Mouse (Mus musculus): Measurements from ENCODE around the gene Nrxn3.

Nrxn3 gene

DNA sequence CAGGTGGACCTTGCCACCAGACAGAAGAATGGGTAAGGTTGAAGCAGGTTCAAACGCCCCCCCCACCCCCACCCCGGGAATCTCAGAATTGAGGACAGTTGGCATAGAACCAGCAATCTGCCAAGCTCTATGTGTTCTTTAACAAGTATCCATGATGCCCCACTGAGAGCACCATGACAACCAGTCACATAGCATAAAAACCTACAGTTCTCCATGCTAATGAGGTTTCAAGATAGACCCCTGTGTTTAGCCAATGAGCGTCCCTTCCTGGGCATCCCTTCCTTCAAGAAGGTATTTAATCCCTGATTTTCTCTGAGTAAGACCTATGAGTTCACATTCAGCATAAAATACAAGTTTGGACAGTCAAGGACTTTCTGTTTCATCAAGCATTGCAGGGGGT, 938.5 kb downstream of the Nrxn3 start:
- no peak for DNase-seq (ENCODE audit: inconsistent age in 2 of 2, low spot score in 1 of 2)

DNA sequence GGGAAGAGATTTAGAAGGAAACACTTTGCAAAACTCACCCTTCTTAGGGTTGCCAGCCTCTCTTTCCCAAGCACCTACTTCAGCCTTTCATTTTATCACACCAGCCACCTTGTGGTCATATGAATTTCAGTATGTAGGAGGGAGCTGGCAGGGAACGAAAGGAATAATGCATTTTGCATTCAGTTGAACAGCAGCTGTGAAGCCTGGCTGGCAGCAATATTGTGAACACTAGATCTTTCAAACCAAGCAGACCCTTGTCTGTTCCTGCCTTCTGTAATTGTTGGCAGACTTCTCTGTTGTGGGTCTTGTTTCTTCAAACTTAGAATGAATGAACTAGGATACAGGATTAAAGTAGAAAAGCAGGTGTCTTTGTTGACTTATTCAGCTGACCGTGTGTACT, 946.2 kb downstream of the Nrxn3 start:
- DNase-seq (ENCODE audit: inconsistent age in 2 of 2, low spot score in 1 of 2) = no peak

DNA sequence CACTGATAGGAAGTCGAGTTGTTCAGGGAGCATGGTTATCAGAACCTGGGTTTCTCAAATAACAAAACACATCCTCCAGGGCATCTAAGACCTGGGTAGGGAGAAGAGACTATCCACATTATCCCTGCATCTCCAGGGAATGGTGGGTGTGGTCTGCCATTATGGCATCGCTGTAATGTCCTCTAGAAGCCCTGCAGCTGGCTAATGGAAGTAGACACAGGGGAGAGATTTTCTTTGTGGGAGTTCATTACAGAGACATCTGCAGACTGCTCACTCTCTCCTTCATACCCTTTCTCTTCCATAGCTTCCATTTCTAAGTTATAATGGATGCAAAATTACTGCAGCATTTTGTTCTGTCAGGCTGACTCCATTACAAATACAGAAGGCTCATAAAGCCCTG, 950.1 kb downstream of the Nrxn3 start:
- DNase-seq (ENCODE audit: inconsistent age in 2 of 2, low spot score in 1 of 2) = no peak

DNA sequence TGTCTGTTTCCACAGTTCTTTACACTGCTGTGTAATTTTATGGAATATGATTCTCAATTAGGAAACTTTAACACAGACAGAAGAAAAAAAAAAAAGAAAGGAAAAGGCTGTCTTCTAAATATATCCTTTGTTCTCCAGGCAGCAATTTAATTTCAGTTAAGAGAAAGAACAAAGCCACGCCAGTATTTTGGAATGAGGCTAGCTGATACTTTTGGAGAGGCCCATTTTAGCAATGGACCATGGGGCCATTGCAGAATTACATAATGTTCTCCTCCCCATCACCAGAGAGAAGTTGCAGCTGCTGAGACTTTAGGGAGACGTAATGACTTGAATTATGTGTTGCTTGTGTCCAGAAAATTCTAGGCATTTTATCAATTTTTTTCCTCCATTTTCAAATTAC, 963.0 kb downstream of the Nrxn3 start:
- DNase-seq (ENCODE audit: inconsistent age in 2 of 2, low spot score in 1 of 2) = no peak

DNA sequence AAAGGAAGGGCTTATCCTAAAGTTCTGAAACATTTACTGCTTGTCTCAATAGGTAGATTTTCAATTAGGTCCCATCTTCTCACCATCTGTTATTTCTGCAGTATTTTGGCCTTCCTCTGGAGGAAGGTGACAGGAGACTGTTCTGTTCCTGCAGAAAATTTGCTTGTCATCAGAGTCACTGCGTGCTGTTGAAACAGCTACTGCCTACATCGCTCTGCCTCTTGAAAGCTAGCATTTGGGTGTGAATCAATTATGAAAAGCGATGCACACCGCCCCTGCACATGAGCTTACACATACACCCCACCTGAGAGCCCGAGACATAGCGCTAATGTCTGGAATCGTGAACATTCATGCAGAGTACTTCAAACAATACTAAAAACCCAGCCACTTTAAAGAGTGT, 966.4 kb downstream of the Nrxn3 start:
- DNase-seq (ENCODE audit: inconsistent age in 2 of 2, low spot score in 1 of 2) = no peak

DNA sequence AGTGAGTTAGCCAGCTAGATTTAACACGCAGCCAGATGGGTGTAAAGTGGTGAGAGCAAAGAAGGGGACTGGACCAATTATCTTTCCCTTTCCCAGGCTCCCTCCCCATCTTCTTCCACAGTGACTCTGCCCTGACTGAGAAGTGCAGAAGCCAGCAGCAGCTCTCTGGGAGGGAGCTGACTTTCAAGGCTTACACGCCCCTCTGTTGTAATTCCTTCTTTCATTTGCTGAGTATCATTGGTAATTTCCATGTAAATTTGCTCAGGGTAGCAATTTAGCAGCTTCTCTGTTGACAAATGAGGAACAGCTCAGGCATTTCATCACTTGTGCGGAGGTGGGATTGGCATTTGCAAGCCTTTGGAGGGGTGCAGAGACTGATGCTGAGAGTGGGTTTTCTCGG, 976.8 kb downstream of the Nrxn3 start:
- no peak for DNase-seq (ENCODE audit: inconsistent age in 2 of 2, low spot score in 1 of 2)

DNA sequence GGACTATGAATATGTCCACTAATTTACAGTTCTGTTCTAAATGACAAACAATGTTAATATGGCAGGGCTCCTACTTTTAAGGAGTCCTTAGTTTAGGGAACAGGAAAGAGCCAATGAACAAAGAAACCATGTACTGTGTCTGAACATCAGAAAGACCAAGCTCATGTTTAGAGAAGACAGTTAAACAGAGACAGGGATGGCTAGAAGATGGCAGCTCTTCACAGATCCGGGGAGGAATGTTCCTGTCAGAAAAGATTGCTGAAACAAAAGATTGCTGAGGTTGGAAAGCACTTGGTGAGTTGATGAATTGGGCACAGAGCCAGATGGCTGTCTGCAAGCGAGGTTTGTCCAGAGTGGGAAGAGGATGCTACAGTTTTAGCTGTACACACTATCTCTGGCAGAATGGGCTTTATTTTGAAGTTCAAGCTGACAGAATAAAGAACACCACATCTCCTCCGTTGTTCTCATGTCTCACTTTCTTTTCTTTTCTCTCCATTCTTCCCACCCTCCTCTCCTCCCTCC, 978.3 kb downstream of the Nrxn3 start:
- DNase-seq (ENCODE audit: inconsistent age in 2 of 2, low spot score in 1 of 2) = no peak

DNA sequence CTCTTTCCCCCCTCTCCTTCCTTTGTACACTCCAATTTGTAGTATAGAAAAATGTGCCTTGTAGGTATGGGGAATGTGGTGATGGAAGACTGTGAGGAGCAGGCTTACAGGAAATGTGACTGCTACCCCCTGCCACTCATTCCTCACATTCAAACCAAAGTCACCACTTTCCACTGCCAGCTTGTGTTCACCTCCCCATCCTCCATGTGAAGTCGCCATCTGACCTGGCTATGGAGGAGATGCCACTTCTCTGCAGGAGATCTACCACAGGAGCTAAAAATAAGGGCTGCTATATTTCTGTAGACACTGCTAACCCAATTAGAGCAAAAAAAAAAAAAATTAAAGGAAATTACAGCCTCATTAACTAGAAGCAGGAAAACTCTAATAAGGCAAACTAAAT, 980.3 kb downstream of the Nrxn3 start:
- DNase-seq (ENCODE audit: inconsistent age in 2 of 2, low spot score in 1 of 2) = no peak

DNA sequence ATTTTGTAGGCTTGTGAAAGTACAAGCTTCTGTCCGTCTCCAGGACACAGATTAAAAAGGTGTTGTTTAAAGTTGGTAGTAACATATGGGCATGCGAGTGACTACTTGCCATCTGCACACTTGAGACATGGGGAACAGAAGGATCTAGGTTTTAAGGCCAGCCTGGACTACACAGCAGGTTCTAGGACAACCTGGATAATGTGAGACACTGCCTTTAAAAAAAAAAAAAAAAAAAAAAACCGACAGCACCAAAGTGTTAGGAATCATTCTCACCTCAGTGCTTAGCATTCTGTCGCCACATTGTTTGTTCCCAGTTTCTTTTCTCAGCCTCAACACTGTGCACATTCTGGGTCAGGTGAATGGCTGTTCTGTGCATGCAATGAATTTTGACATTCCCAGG, 985.2 kb downstream of the Nrxn3 start:
- DNase-seq (ENCODE audit: inconsistent age in 2 of 2, low spot score in 1 of 2) = no peak

DNA sequence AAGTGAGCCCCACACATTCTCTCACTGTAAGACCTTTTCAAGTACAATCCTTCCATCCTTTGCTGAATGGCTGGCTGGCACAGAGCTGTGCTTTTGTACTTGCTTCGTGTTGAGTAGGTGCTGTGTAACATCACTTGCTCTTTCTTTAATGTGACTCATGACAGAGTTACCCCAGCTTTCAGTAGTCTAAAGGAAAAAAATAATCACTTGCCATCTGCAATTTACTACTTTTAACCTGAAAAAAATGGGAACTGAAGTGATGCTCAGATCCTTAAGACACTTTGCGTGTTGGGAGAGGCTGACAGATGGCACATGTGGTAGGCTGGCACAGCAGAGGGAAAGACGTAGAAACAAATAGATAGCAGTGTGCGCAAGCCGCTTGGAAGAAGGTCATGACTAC, 987.8 kb downstream of the Nrxn3 start:
- DNase-seq (ENCODE audit: inconsistent age in 2 of 2, low spot score in 1 of 2) = no peak

DNA sequence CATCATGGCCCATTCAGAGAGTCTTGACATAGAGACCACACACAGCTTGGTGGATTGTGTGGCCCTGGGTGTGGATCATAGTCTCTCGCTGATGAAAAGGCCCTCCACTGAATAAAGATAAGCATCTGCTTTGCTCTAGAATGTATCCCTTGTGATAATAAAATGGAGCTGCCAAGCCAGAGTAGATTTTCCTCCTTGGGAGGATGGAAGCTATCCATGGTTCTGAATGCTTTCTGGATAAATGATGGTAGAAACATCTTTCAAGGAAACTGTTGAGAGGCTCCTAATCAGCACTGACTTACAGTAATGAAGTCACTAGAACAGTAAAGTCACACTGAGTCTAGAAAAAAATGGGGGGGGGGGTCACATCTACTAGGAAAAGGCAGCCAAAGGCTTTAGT, 989.1 kb downstream of the Nrxn3 start:
- DNase-seq (ENCODE audit: inconsistent age in 2 of 2, low spot score in 1 of 2) = no peak

DNA sequence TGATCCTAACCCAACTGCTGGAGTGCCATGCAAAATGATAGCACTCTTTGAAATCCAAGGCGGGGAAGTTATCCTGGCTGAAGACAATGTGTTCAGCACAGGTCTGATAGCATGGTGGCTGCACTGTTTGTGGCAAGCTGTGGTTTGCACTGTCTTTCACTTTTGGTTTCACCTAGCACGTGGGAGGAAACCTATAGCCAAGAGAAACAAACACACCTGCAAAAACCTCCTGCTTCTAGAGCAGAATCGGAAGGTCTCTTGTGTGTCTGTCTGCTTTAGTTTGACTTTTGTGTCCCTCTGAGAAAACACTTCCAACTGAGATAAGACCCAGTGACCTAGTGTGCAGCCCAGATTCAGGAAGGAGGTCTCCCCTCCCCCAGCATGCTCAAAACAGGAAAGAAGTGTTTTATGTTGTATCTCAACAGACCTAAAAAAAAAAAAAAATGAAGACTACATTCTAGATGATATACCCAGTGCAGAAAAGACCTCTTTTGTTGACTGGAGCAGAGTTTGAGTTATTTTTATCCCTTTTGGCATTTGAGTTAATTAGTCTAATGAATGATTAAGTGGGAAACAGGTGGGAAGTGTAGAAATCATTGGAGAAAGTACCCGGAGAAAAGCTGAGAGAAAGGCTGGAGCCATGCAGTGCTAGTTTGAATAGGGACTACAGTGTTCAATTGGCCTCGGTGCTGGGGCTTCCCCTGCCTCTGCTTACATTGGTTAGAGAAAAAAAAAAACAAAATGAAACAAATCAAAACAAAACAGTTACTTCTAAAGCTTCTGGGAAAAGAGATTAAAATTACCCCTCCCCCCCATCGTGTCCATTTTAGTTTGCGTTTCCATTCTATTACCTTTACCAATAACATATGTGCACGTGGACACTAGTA, 996.8 kb downstream of the Nrxn3 start:
- DNase-seq (ENCODE audit: inconsistent age in 2 of 2, low spot score in 1 of 2) = no peak

DNA sequence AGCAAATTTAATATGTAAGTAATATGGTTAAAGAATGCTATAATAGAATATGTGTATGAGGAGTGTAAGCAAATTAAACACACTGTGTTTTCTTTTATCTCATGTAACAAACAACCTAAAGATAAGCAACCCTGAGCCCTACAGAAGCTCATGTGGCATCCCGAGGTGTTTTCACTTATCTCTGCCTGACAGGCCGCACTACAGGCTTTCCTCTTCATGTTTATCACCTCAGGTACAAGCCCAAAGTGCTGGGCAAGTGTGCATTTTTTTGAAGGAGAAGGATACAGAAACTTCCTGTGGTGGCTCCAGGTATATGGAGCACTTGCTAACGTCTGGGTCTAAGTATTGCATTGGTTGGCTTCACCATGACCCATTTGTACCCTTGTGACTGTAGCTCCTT, 998.3 kb downstream of the Nrxn3 start:
- DNase-seq (ENCODE audit: inconsistent age in 2 of 2, low spot score in 1 of 2) = no peak

DNA sequence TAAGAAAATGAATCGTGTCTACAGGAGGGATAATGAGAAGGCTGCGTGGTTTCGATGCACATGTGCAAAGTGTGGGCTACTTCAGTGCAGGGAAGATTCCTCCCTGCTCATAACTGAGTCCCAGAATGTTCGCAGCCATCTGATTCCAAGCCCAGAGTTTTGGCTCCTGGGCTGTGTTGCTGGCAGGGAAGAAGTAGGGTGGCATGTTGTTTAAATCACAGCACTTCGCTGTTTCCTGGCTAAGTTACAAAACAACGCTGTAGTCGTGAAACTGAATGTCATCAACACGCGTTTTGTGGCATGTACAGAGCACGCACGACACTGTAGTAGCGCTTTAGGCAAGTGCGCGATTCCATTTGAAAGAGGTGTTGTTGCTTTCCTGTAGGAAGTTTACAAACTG, 999.8 kb downstream of the Nrxn3 start:
- no peak for DNase-seq (ENCODE audit: inconsistent age in 2 of 2, low spot score in 1 of 2)

DNA sequence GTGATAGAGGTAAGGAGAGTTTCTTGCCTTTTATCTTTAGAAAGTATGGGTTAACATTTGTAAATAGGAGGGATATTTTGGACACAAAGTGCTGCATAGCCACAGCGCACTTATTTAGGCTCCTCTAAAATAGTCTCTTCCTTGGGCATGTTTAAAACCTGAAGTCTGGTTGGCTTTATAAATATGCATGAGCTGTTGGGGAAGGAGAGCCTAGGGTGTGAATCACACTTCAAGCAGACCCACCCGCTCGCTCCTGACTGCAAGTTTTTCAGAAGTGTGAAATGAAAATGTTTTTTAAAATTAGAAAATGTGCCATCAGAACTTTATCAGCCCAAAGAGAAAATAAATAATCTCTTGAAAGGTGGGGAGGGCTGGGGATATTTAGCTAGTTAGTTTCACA, 1001.4 kb downstream of the Nrxn3 start:
- DNase-seq (ENCODE audit: inconsistent age in 2 of 2, low spot score in 1 of 2) = no peak

DNA sequence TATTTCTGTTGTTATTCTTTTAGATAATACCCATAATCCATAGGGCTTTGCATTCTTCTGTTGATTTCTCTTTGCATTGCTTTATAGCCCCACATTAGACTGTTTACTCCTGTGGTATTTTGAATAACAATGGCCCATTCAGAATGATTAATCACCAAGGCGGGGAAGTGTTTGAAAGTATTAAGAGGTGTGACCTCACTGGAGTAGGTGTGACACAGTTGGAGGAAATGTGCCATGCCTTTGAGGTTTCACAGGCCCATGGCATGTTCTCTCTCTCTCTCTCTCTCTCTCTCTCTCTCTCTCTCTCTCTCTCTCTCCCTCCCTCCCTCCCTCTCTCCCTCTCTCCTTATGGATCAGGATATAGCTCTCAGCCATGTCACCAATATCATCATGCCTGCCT, 1019.6 kb downstream of the Nrxn3 start:
- no peak for DNase-seq (ENCODE audit: inconsistent age in 2 of 2, low spot score in 1 of 2)

DNA sequence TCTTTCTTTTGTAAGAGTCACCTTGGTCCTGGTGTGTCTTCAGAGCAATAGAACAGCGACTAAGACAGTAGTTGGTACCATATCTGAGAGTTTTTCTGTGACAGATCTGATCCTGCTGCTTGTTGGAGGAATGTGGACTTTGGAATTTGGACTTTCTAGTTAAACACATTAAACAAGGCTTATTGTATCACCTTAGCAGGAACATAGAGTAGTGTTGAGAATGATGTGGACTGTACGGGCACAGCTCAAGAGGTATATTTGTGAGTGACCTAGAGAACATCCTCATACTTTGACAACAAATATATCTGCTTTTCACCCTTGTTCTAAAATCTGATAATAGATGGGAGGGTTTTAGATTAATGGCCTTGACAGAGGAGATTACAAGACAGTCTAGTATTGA, 1020.1 kb downstream of the Nrxn3 start:
- no peak for DNase-seq (ENCODE audit: inconsistent age in 2 of 2, low spot score in 1 of 2)

DNA sequence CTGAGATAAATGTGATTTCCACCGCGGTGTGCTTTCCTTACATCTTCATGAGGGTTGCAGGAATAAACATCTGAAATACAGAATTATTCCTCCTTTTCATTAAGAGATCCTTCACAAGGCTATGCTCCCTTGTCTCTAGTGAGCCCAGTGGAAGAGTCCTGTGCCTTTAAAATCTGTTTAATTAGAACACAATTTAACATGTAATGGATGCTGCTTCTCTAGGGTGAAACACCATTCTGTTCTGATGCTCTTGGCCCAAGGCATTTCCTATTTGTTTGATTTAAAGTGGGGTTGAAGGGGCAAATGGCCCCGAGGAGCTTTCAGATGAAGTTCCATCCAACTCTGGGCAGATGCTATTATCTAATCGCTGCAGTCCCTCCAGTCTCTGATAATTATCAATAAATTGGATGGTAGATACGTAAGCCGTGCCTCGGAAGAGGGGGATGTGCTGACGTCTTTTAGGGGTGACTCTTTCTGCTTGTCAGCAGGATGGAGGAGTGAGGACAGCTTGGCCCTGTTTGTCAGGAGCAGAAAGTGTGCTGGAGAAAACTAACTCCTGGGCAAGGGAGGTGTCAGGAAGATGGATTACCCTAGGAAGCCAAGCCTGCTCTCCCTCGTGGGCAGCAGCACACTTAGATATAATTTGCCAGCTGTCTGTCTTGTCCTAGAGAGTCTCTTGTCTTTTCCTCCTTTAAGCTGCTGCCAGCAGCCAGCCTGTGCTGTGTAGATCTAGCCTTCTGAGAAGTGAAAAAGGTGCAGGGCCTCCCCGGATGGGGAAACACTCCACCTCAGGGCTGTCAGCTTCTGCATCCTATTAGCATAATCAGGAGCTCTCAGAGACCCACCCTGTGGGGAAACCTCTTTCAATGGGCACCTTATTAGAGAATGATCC, 1041.8 kb downstream of the Nrxn3 start:
- peak in 1 of 2 experiments; percentile 17 for DNase-seq (ENCODE audit: inconsistent age in 2 of 2, low spot score in 1 of 2)

DNA sequence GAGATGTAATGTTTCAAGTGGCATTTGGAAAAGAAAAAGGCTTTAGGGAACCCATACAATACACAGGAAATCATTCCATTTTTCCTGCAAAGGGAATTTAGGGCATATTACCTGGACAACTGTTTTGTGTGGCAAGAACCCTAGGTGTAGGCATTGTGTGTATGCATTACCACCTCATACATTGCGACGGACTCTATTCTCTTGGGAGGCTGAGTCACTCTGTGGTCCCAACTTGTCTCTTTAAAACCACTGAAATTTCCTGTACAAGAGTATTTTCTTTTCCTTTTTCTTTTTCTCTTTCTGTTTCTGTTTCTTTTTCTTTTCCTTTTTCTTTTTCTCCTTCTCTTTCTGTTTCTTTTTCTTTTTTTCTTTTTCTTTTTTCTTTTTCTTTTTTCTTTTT, 1042.5 kb downstream of the Nrxn3 start:
- no peak for DNase-seq (ENCODE audit: inconsistent age in 2 of 2, low spot score in 1 of 2)

DNA sequence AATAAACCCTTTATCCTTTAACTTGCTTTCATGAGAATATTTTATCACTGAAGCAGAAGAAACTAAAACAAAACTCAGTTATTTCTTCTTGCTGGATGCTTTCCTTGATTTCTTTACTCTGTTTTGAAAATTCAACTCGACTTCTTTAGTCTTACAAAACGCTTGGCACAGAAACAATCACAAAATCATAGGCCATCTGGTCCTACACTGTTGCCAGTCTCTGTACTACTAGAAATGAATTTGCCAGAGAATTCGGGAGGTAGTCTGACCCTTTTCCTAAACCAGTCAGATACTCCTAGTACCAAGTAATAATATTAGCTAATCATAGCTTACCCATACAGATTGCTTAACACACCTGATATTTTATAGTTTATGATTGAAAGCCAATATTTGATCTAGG, 1066.1 kb downstream of the Nrxn3 start:
- no peak for DNase-seq (ENCODE audit: inconsistent age in 2 of 2, low spot score in 1 of 2)

DNA sequence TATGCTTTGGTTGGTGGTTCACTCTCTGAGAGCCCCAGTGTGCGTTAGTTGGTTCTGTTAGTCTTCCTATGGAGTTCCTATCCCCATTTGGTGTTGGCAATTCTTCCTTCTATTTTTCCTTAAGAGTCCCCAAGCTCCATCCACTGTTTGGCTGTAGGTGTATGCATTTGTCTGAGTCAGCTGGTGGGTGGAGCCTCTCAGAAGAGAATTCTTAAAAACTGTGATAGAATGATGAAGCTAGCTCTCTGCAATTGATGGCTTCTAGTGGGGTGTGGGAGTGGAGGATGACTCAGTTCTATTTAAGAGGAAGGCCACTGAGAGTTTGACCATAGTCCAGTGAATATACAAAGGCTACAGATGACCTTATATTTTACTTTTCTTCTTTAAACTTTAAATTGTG, 1067.3 kb downstream of the Nrxn3 start:
- DNase-seq (ENCODE audit: inconsistent age in 2 of 2, low spot score in 1 of 2) = no peak

DNA sequence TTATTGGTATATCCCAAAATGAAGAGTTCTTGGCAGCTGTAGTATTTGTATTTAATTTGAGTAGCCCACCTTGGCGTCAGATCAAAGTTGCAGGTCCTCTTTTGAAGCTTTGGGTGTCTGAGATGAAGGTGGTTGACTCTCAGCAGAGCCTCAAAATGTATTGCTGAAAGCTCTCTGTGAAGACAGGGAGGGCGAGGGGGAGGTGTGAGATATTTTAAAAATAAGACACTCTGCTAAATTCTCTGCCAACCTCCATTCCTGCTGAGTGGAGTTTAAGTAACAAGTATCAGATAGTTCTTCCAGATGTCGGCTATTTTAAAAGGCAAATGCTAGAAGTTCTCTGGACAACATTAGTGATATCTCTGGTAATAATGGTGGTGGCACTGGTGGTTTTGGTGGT, 1069.2 kb downstream of the Nrxn3 start:
- no peak for DNase-seq (ENCODE audit: inconsistent age in 2 of 2, low spot score in 1 of 2)
